Mouse (Mus musculus) heart, adult 2 months (tissue): ENCODE results near the gene Syce1.

Experiments
- CTCF ChIP-seq: fragments of 200-600 bp; IDR thresholded peaks from 2 replicates; pipeline ENCODE4 v1.8.1; 2022; ENCODE audit warnings: antibody characterized with exemption, mild to moderate bottlenecking, moderate library complexity
- EP300 ChIP-seq: fragments of 200-500 bp; IDR thresholded peaks from 2 replicates; pipeline ENCODE4 v1.6.1; 2011; ENCODE audit warnings: low read depth, low read length, control low read depth; ENCODE audit not compliant: insufficient read depth
- POLR2A ChIP-seq: fragments of 200-500 bp; IDR thresholded peaks from 2 replicates; pipeline ENCODE4 v1.6.1; 2011; ENCODE audit warnings: mild to moderate bottlenecking, low read depth, low read length, control low read depth; ENCODE audit not compliant: insufficient read depth

DNA sequence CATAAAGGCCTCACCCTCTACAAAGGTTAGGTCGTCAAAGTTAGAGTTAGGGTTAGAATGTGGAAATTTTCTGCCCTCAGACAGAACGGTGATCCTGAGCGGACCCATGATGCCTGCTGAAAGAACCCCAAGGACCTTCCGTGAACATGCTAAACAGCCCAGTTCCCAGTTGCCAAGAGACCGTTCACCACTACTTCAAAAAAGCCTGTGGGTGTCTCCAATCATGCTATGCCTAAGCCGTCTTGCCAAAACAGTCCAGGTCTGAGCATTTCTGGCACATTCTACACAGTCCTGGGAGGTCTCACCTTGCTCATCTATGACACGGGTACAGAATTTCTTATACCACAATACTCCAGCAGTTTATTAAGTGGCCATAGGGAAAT is 392 bp upstream of the Syce1 start:
- TF ChIP-seq CTCF (no peak), EP300 (no peak), POLR2A (no peak)
